Mouse (Mus musculus) urinary bladder, postnatal 36 days (tissue): Measurements from ENCODE around the gene Timm9.
"Not testable (repeated sequence)": the region's sequence is repeated elsewhere in the genome, so short reads cannot be mapped to it uniquely, and the experiment has no call there.

Experiments used
- DNase-seq, 2 experiments: peaks; one replicate each; pipeline ENCODE4 v3.0.0; 2022; ENCODE audit warnings: low spot score in 2 of 2, mixed read lengths in 1 of 2

Timm9 gene

DNA sequence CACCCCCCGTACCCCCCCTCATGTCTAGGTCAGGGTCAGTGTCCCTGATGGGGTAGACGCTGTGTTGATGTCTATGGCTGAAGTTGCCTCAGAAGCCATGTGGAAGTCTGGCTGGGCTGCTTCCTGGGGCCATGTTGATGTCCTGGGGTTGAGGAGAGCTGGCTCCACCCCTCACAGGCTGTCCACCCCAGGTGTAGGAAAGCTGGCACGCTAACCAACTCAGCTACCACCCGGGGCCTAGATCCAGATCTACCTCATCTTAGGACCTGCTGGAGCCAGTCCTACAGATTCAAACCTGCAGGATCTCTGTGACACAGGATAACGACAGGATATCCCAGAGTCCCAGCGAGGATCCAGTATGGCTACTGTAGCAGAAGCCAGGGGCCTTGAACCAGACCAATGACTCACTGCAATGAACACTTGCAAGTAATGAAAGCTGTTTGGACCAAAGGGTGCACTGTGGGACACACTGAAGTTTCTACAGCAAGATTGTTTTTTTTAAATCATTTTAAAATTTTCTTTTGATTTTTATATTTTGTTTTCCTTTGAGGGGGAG is 29.2 kb downstream of the Timm9 start:
- no peak for DNase-seq

GRCm38 (mm10) chr12:71104275-71104674 is 32.2 kb downstream of the Timm9 start:
- DNase-seq, result not testable (repeated sequence)

DNA sequence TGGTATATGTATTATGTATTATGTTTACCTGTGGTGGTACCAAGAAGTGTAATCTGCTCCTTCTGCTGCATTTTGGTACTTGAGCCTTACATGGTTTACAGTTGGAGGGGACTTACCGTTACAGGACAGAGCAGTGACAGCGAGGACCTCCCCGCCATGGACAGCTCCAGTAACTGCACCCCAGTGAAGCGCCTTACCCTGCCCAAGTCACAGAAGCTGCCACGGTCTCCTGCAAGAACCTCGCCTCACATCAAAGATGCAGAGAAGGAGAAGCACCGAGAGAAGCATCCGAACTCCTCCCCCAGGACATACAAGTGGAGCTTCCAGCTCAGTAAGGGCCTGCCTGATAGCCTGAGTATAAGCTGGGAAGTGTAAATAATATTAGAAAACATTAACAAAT is 50.2 kb downstream of the Timm9 start:
- no peak for DNase-seq
